Mouse (Mus musculus): ENCODE results near the gene Fktn. TPM values are rescaled to one million over a fixed set of nuclear protein-coding genes. Genes with fewer than 3 reads are reported as not detected.

Fktn gene
- polyA plus RNA-seq, 1 experiment from 2014 or later = 4.4 TPM

DNA sequence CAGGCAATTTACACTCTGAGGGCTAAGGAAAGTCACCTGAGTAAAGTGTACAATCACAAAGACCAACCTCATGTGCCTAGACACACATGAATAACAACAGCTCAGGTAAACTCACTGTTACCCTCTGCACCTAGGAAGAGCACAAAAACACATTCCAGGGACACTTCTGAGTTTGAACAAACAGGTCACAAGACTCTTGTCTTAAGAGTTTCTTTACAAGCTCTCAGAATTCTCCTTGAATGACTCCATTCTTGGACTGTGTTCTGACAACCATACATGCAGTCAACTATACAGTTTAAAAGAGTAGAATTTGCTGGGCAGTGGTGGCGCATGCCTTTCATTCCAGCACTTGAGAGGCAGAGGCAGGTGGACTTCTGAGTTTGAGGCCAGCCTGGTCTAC lies 14.3 kb downstream of the Fktn start:
- no peaks in the 10 kb centered on the region for H3K27me3 ChIP-seq (replicated peaks; ENCODE audit: control insufficient read depth, insufficient read depth, low read length)
- peaks cover 3% of the 10 kb centered on the region; the same call in 1 of the 2 replicates for H3K36me3 ChIP-seq (ENCODE audit: control insufficient read depth, insufficient read depth)
- no peak overlapping the region for H3K27ac ChIP-seq (ENCODE audit: low read depth, low read length)
- TF ChIP-seq CTCF (IDR thresholded peaks at IDR 0.05; ENCODE audit: low read depth) = no peak
- no peaks in the 10 kb centered on the region for H3K9me3 ChIP-seq (ENCODE audit: control insufficient read depth)
- no peak for ATAC-seq
- no peak overlapping the region for H3K9ac ChIP-seq (ENCODE audit: low read depth, low read length)
- no peaks in the 10 kb centered on the region for H3K4me1 ChIP-seq (replicated peaks; ENCODE audit: control insufficient read depth, insufficient read depth, low read length)
- H3K4me2 ChIP-seq (replicated peaks; ENCODE audit: low read depth) = no peak overlapping the region
- 95% methylated on average over 1 of the region's 1 CpGs for WGBS
- H3K4me3 ChIP-seq (ENCODE audit: low read depth, low read length) = no peak overlapping the region

DNA sequence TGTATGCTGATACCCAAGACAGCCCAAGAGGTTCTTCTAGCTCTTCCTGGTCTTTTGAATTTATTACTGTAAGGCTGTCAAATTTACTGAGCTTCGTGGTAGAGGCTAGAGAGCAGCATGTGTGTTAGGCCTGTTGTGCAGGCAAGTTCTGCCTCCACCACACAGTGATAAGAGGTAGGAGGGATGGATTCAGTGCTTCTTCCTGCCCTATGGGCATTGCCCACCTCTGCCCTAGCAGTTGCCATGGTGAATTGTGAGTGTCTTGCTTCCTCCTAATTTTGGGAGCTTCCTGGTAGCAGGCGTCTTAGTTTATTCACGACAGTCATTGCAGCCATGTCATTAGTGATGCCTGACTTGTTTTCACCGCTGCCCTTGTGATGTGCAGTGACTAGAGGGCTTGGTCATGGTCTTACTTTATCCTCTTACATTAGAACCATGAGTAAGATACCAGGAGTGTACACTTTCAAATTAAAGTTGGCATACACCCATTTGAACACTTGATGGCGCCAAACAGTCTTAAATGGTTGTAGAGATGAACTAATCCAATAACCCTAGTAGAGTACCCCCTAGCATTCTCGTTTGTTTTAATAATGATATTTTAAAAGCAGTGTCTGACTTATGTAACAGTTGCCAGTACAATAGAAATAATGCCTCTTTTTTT lies 25.3 kb downstream of the Fktn start:
- TF ChIP-seq CTCF (IDR thresholded peaks at IDR 0.05; ENCODE audit: low read depth) = peak; percentile 75
- no peak for ATAC-seq
- Histone ChIP-seq H3K27ac (ENCODE audit: low read depth, low read length) (no peak overlapping the region), H3K9ac (ENCODE audit: low read depth, low read length) (no peak overlapping the region), H3K4me1 (replicated peaks; ENCODE audit: control insufficient read depth, insufficient read depth, low read length) (no peaks in the 10 kb centered on the region), H3K36me3 (ENCODE audit: control insufficient read depth, insufficient read depth) (peaks cover 30% of the 10 kb centered on the region; the same call in 1 of the 2 replicates), H3K4me3 (ENCODE audit: low read depth, low read length) (no peak overlapping the region), H3K27me3 (replicated peaks; ENCODE audit: control insufficient read depth, insufficient read depth, low read length) (no peaks in the 10 kb centered on the region), H3K4me2 (replicated peaks; ENCODE audit: low read depth) (no peak overlapping the region), H3K9me3 (ENCODE audit: control insufficient read depth) (no peaks in the 10 kb centered on the region)
- WGBS = 46% methylated on average over 6 of the region's 6 CpGs

DNA sequence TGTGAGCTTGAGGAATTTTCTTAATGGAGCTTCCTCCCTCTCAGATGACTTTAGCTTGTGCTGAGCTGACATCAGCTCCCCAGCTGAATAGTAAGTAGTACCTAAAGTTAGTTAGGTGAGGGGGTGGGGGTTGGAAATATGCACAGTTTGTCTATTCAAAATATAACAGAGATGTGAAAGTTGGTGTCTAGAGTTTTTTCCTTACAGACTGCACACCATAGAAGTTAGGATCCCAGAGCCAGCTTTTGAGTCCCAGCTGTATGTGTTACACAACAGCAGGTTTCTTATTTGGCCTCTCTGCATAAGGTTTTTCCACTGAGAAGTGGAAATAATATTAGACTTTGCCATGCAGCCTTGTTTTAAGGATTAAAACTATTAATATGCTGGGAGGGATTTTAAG lies 36.0 kb downstream of the Fktn start:
- Histone ChIP-seq H3K4me2 (replicated peaks; ENCODE audit: low read depth) (no peak overlapping the region), H3K27ac (ENCODE audit: low read depth, low read length) (no peak overlapping the region)
- ATAC-seq = no peak

DNA sequence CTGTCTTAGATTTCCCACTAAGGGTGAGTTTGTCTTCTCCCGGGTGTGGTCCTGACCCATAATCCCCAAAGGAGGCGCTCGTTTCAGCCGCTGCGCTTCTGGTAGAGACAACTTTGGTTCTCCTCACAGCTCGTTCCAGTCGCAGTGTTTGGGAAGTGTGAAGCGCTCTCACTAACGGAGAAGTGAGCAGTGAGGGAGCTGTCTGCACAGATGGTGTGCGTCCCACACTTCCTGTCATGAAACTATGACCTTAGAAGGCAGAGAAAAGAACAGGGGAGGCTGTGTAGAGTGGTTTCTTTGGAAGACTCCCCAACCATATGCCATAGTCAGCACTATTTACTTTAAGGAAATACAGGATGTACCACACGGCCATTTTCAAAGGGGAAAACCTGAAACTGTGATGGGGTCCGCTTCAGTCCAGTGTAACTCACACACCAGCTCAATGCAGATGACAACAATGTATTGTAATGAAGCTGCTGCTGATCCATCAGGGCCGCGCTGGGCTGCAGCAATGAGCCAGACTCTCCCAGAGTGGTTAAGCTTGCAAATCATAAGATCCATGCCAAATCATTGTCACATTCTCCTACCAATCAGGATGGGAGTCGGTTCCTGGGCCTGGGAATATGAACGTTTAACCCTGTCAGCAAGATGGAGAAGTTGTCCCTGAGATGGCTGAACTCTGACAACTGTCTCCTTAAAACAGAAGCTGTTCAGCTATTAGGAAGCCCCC lies 36.8 kb downstream of the Fktn start:
- ATAC-seq = no peak
- 69% methylated on average over 16 of the region's 16 CpGs for WGBS
- TF ChIP-seq CTCF (IDR thresholded peaks at IDR 0.05; ENCODE audit: low read depth) = 0 out of 2 replicates have a peak, but pooled peaks have one; percentile 4

More for the DNA sequence above, 36.0 kb downstream of the Fktn start:
- H3K9me3 ChIP-seq (ENCODE audit: control insufficient read depth) = no peaks in the 10 kb centered on the region
- no peak overlapping the region for H3K9ac ChIP-seq (ENCODE audit: low read depth, low read length)
- no peak for TF ChIP-seq CTCF (IDR thresholded peaks at IDR 0.05; ENCODE audit: low read depth)
- H3K36me3 ChIP-seq (ENCODE audit: control insufficient read depth, insufficient read depth) = peaks cover 5% of the 10 kb centered on the region; the same call in 1 of the 2 replicates
- no peaks in the 10 kb centered on the region for H3K27me3 ChIP-seq (replicated peaks; ENCODE audit: control insufficient read depth, insufficient read depth, low read length)
- H3K4me1 ChIP-seq (replicated peaks; ENCODE audit: control insufficient read depth, insufficient read depth, low read length) = no peaks in the 10 kb centered on the region
- no peak overlapping the region for H3K4me3 ChIP-seq (ENCODE audit: low read depth, low read length)

DNA sequence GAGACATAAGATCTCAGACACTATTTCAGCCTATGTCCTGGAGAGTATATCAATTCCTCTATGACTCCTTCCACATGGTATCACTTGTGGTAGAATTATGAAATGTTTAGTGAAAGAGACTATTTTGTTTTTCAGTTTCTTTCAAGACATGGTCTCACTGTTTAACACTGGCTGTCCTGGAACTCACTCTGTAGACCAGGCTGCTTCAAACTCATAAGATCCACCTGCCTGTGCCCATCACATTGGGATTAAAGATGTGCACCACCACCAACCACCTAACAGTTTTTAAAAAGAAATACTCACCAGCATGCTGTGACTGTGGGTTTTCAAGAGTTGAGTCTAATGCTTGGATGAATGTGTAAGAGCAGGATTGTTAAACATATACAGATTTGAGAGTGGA lies 43.2 kb downstream of the Fktn start:
- no peak overlapping the region for H3K9ac ChIP-seq (ENCODE audit: low read depth, low read length)
- no peak overlapping the region for H3K4me3 ChIP-seq (ENCODE audit: low read depth, low read length)
- no peaks in the 10 kb centered on the region for H3K9me3 ChIP-seq (ENCODE audit: control insufficient read depth)
- no peaks in the 10 kb centered on the region for H3K4me1 ChIP-seq (replicated peaks; ENCODE audit: control insufficient read depth, insufficient read depth, low read length)
- peaks cover 4% of the 10 kb centered on the region; the same call in 1 of the 2 replicates for H3K36me3 ChIP-seq (ENCODE audit: control insufficient read depth, insufficient read depth)
- no peak overlapping the region for H3K27ac ChIP-seq (ENCODE audit: low read depth, low read length)
- H3K4me2 ChIP-seq (replicated peaks; ENCODE audit: low read depth) = no peak overlapping the region
- no peak for ATAC-seq
- no peak for TF ChIP-seq CTCF (IDR thresholded peaks at IDR 0.05; ENCODE audit: low read depth)
- H3K27me3 ChIP-seq (replicated peaks; ENCODE audit: control insufficient read depth, insufficient read depth, low read length) = no peaks in the 10 kb centered on the region

More for the DNA sequence above, 36.8 kb downstream of the Fktn start:
- no peak overlapping the region for H3K4me2 ChIP-seq (replicated peaks; ENCODE audit: low read depth)
- no peak overlapping the region for H3K27ac ChIP-seq (ENCODE audit: low read depth, low read length)
- H3K4me3 ChIP-seq (ENCODE audit: low read depth, low read length) = no peak overlapping the region
- H3K9ac ChIP-seq (ENCODE audit: low read depth, low read length) = no peak overlapping the region
- no peaks in the 10 kb centered on the region for H3K27me3 ChIP-seq (replicated peaks; ENCODE audit: control insufficient read depth, insufficient read depth, low read length)
- no peaks in the 10 kb centered on the region for H3K4me1 ChIP-seq (replicated peaks; ENCODE audit: control insufficient read depth, insufficient read depth, low read length)
- no peaks in the 10 kb centered on the region for H3K9me3 ChIP-seq (ENCODE audit: control insufficient read depth)
- H3K36me3 ChIP-seq (ENCODE audit: control insufficient read depth, insufficient read depth) = peaks cover 5% of the 10 kb centered on the region; the same call in 1 of the 2 replicates

DNA sequence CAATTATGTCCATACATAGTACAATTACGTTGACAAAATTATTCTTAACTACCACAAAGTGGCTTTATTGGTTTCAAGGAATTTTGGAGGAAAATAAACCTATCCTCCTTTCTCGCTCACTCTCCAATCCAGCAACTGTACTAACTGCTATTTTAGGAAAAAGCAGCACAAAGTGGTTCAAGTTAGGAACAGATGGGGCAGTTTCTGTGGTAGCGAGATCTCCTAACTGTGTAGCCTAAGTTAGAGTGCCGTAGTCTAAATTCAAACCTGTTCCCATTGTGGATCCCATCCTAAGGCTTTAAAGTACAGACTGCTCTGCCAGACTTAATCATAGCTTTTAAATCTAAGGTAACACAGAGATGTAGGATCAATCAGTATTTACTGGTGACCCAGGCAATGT lies 45.0 kb downstream of the Fktn start:
- Histone ChIP-seq H3K4me1 (replicated peaks; ENCODE audit: control insufficient read depth, insufficient read depth, low read length) (no peaks in the 10 kb centered on the region), H3K9ac (ENCODE audit: low read depth, low read length) (no peak overlapping the region), H3K4me3 (ENCODE audit: low read depth, low read length) (no peak overlapping the region), H3K36me3 (ENCODE audit: control insufficient read depth, insufficient read depth) (peaks cover 16% of the 10 kb centered on the region; the same call in 1 of the 2 replicates), H3K9me3 (ENCODE audit: control insufficient read depth) (no peaks in the 10 kb centered on the region), H3K4me2 (replicated peaks; ENCODE audit: low read depth) (no peak overlapping the region), H3K27me3 (replicated peaks; ENCODE audit: control insufficient read depth, insufficient read depth, low read length) (no peaks in the 10 kb centered on the region), H3K27ac (ENCODE audit: low read depth, low read length) (no peak overlapping the region)
- ATAC-seq = no peak
- WGBS = 88% methylated on average over 4 of the region's 4 CpGs
- TF ChIP-seq CTCF (IDR thresholded peaks at IDR 0.05; ENCODE audit: low read depth) = no peak
